Mouse (Mus musculus) heart, postnatal 14 days (tissue): ENCODE results near the gene Ncl. TPM values are rescaled to one million over a fixed set of nuclear protein-coding genes. Genes with fewer than 3 reads are reported as not detected.

Experiments
- microRNA-seq, 2 experiments: library from miRNA; unstranded; fragments of <30 nt; microRNA quantifications; one replicate each; pipeline ENCODE4 v1.2.0; 2021 to 2022
- total RNA-seq, 2 experiments: library from RNA; stranded (reverse); gene quantifications; 2 replicates each; pipeline ENCODE4 v1.2.3; 2021

Ncl gene
- total RNA-seq, 2 experiments from 2014 or later: 122 to 125 TPM

Small RNA genes within 50 kb of the gene (microRNA-seq; reads per million reads assigned to microRNA genes)
- gene mmu-mir-3535: 24.2 to 72.7 reads per million in 2 experiments

Other genes with a start within 250 kb of the Ncl start
- under 1 TPM in 1 of 2 experiments, not detected in 1; 0.20 TPM for gene Htr2b, start 247.4 kb downstream of the Ncl start, total RNA-seq
- gene Gm21972, start 225.8 kb downstream of the Ncl start, total RNA-seq: 1 to 10 TPM; 1.7 to 2.8 TPM
- 1 to 10 TPM; 2.9 to 3.3 TPM for gene Armc9, start 204.6 kb downstream of the Ncl start, total RNA-seq
- gene B3gnt7, start 56.6 kb downstream of the Ncl start, total RNA-seq: under 1 TPM; 0.54 to 0.57 TPM
- not detected for gene Nmur1, start 66.8 kb upstream of the Ncl start, total RNA-seq
- gene Tex44, start 66.9 kb upstream of the Ncl start, total RNA-seq: not detected
- gene Ptma, start 167.3 kb upstream of the Ncl start, total RNA-seq: 100 to 1,000 TPM; 290 to 401 TPM
- 10 to 100 TPM; 40.3 to 44.5 TPM for gene Pde6d, start 223.2 kb upstream of the Ncl start, total RNA-seq
- gene Cops7b, start 223.5 kb upstream of the Ncl start, total RNA-seq: 10 to 100 TPM; 10.8 to 11.5 TPM